13 mouse cellular contexts compared by ENCODE assay signal in the genomic region with DNA sequence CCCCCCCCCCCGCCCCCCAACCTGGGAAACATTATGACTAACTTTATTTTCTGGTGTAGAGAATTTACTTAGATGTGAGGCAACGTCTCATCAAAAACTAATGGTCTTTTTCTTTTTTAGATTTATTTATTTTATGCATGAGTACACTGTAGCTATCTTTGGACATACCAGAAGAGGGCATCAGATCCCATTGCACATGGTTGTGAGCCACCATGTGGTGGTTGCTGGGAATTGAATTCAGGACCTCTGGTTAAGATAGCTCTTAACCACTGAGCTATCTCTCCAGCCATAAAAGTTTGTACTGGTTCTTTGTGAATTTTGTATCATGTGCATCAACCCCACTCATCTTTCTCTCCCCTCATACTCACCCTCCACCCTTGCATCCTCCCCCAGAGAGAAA.
DNase-seq lines count a peak whose midpoint lies in the region; ATAC-seq and TF ChIP-seq lines count a peak whose summit lies in the region.
"Had no signal": no experiment of that assay in that cellular context is flagged by ENCODE, and none has a peak within 500 bp of the region (broad histone marks: within the 10 kb centered on the region; RNA-seq: fewer than 3 reads in every experiment).

No protein-coding gene starts in this region.

- in situ Hi-C loops in Patski (cut with MboI; ENCODE audit: low pct_unique_long_range_greater_than_20kb), result no loop called here

- H3K4me3 ChIP-seq in heart, postnatal 0 days (ENCODE audit: low read depth, low read length), result no peak overlapping the region
- H3K4me3 ChIP-seq in liver, postnatal 0 days (ENCODE audit: low read depth, low read length), result no peak overlapping the region
- no peak overlapping the region for H3K4me3 ChIP-seq in liver, embryonic 11.5 days (ENCODE audit: low read depth, low read length)
- H3K4me3 ChIP-seq: embryonic facial prominence, embryonic 15.5 days; limb, embryonic 12.5 days had no signal

- H3K9me3 ChIP-seq in heart, postnatal 0 days (replicated peaks; ENCODE audit: control insufficient read depth, low read length), result no peaks in the 10 kb centered on the region
- no peaks in the 10 kb centered on the region for H3K9me3 ChIP-seq in liver, postnatal 0 days (ENCODE audit: low read length)
- H3K9me3 ChIP-seq in liver, embryonic 11.5 days (ENCODE audit: control insufficient read depth, low read length), result no peaks in the 10 kb centered on the region
- H3K9me3 ChIP-seq: embryonic facial prominence, embryonic 15.5 days; limb, embryonic 12.5 days had no signal

- intact Hi-C loops in heart, postnatal 36 days (cut with DNase I), result no loop called here

- ATAC-seq in heart, postnatal 0 days (ENCODE audit: insufficient read depth, low read depth), result no peak
- ATAC-seq in liver, postnatal 0 days, result no peak
- no peak for ATAC-seq in liver, embryonic 11.5 days (replicated peaks; ENCODE audit: low FRiP score)
- no peak for ATAC-seq in Patski

- no peaks in the 10 kb centered on the region for H3K36me3 ChIP-seq in heart, postnatal 0 days (replicated peaks; ENCODE audit: control insufficient read depth, insufficient read depth, low read length)
- no peaks in the 10 kb centered on the region for H3K36me3 ChIP-seq in liver, postnatal 0 days (replicated peaks; ENCODE audit: insufficient read depth, low read length)
- no peaks in the 10 kb centered on the region for H3K36me3 ChIP-seq in liver, embryonic 11.5 days (ENCODE audit: control insufficient read depth, insufficient read depth, low read length)
- H3K36me3 ChIP-seq: embryonic facial prominence, embryonic 15.5 days; limb, embryonic 12.5 days had no signal

- no peak for DNase-seq in heart, postnatal 0 days (ENCODE audit: low spot score)
- DNase-seq in heart, postnatal 36 days, result no peak
- no peak for DNase-seq in liver, postnatal 0 days
- DNase-seq in liver, embryonic 11.5 days (ENCODE audit: low spot score), result no peak
- DNase-seq in Patski (ENCODE audit: low read depth, low spot score), result no peak
- peak; percentile 6 for DNase-seq in fibroblast of lung, adult 2 months (ENCODE audit: low read depth)
- DNase-seq in layer of hippocampus, postnatal 10 days (ENCODE audit: low spot score in 2 of 2), result no peak
- DNase-seq: kidney, adult 11 months; lung, postnatal 36 days; midbrain, embryonic 14.5 days had no signal

- peak; percentile 34; the same call in 1 of the 2 replicates for TF ChIP-seq CTCF in heart, postnatal 0 days (IDR thresholded peaks at IDR 0.05; ENCODE audit: low read depth)
- TF ChIP-seq CTCF in liver, postnatal 0 days (IDR thresholded peaks at IDR 0.05; ENCODE audit: low read depth), result peak; percentile 44
- TF ChIP-seq CTCF in Patski (IDR thresholded peaks at IDR 0.05), result peak; percentile 42

- H3K9ac ChIP-seq in heart, postnatal 0 days (replicated peaks; ENCODE audit: low read depth, low read length), result no peak overlapping the region
- H3K9ac ChIP-seq in liver, postnatal 0 days (replicated peaks), result no peak overlapping the region
- no peak overlapping the region for H3K9ac ChIP-seq in liver, embryonic 11.5 days (ENCODE audit: low read depth, low read length)
- H3K9ac ChIP-seq: embryonic facial prominence, embryonic 15.5 days; limb, embryonic 12.5 days had no signal

- no peak overlapping the region for H3K27ac ChIP-seq in heart, postnatal 0 days (ENCODE audit: low read depth)
- no peak overlapping the region for H3K27ac ChIP-seq in liver, postnatal 0 days (ENCODE audit: low read depth)
- H3K27ac ChIP-seq in liver, embryonic 11.5 days (ENCODE audit: low read depth, low read length), result no peak overlapping the region
- H3K27ac ChIP-seq: embryonic facial prominence, embryonic 15.5 days; limb, embryonic 12.5 days had no signal

- CTCF ChIA-PET in Patski (lab: Charles Lee), result no interaction called here

- POLR2A ChIA-PET in Patski (lab: Charles Lee), result no interaction called here

- no peaks in the 10 kb centered on the region for H3K4me1 ChIP-seq in heart, postnatal 0 days (ENCODE audit: control insufficient read depth, insufficient read depth)
- no peaks in the 10 kb centered on the region for H3K4me1 ChIP-seq in liver, postnatal 0 days (ENCODE audit: insufficient read depth)
- no peaks in the 10 kb centered on the region for H3K4me1 ChIP-seq in liver, embryonic 11.5 days (replicated peaks; ENCODE audit: control insufficient read depth, insufficient read depth, low read length)
- H3K4me1 ChIP-seq: embryonic facial prominence, embryonic 15.5 days; limb, embryonic 12.5 days had no signal

- 43% methylated on average over 2 of the region's 2 CpGs for WGBS in heart, postnatal 0 days
- 44% methylated on average over 1 of the region's 2 CpGs for WGBS in liver, postnatal 0 days (ENCODE audit: insufficient replicate concordance)
- 30% methylated on average over 2 of the region's 2 CpGs for WGBS in liver, embryonic 11.5 days

- H3K4me2 ChIP-seq in heart, postnatal 0 days (ENCODE audit: low read depth, low read length), result no peak overlapping the region
- H3K4me2 ChIP-seq in liver, postnatal 0 days (ENCODE audit: low read depth, low read length), result no peak overlapping the region
- H3K4me2 ChIP-seq in liver, embryonic 11.5 days, result no peak overlapping the region
- H3K4me2 ChIP-seq: embryonic facial prominence, embryonic 15.5 days; limb, embryonic 12.5 days had no signal

- H3K27me3 ChIP-seq in heart, postnatal 0 days (ENCODE audit: control insufficient read depth, insufficient read depth, low read length), result no peaks in the 10 kb centered on the region
- H3K27me3 ChIP-seq in liver, postnatal 0 days (ENCODE audit: insufficient read depth, low read length), result no peaks in the 10 kb centered on the region
- H3K27me3 ChIP-seq in liver, embryonic 11.5 days (replicated peaks; ENCODE audit: control insufficient read depth, insufficient read depth, low read length), result no peaks in the 10 kb centered on the region
- no peaks in the 10 kb centered on the region for H3K27me3 ChIP-seq in Patski
- H3K27me3 ChIP-seq: CH12.LX; embryonic facial prominence, embryonic 15.5 days; limb, embryonic 12.5 days had no signal

- TF ChIP-seq EP300 in heart, postnatal 0 days (IDR thresholded peaks at IDR 0.05; ENCODE audit: low read depth), result no peak
- TF ChIP-seq EP300 in liver, postnatal 0 days (IDR thresholded peaks at IDR 0.05; ENCODE audit: low read depth), result no peak
